ENCODE assay signal across 10 mouse cellular contexts in genomic region chr7:25007609-25008374, GRCm38 (mm10). TPM values are rescaled to one million over a fixed set of nuclear protein-coding genes. Genes with fewer than 3 reads are reported as not detected.
A peak's percentile ranks its signal among the peaks of the same experiment; 100 is the strongest.
DNase-seq lines count a peak whose midpoint lies in the region; ATAC-seq and TF ChIP-seq lines count a peak whose summit lies in the region.
"Had no signal": no experiment of that assay in that cellular context is flagged by ENCODE, and none has a peak within 500 bp of the region (broad histone marks: within the 10 kb centered on the region; RNA-seq: fewer than 3 reads in every experiment).

No protein-coding gene starts in this region.

- H3K9ac ChIP-seq in embryonic facial prominence, embryonic 11.5 days (replicated peaks; ENCODE audit: low read length) = no peak overlapping the region
- H3K9ac ChIP-seq in forebrain, embryonic 16.5 days (replicated peaks; ENCODE audit: low read depth, low read length) = peak overlapping the region; percentile 71
- H3K9ac ChIP-seq in intestine, postnatal 0 days (ENCODE audit: low read depth, low read length) = no peak overlapping the region
- H3K9ac ChIP-seq: heart, embryonic 15.5 days; stomach, embryonic 15.5 days had no signal

- no peak for ATAC-seq in embryonic facial prominence, embryonic 11.5 days (replicated peaks; ENCODE audit: insufficient number of reproducible peaks, low FRiP score, low TSS enrichment, low read depth)
- peak; percentile 29 for ATAC-seq in forebrain, embryonic 16.5 days
- ATAC-seq in intestine, postnatal 0 days = no peak

- WGBS in embryonic facial prominence, embryonic 11.5 days = 19% methylated on average over 8 of the region's 8 CpGs
- 25% methylated on average over 8 of the region's 8 CpGs for WGBS in embryonic facial prominence, embryonic 10.5 days
- WGBS in forebrain, embryonic 16.5 days = 10% methylated on average over 7 of the region's 8 CpGs
- 29% methylated on average over 8 of the region's 8 CpGs for WGBS in intestine, postnatal 0 days
- 54% methylated on average over 8 of the region's 8 CpGs for WGBS in thymus, adult 2 months

- DNase-seq in embryonic facial prominence, embryonic 11.5 days (ENCODE audit: low spot score) = peak; percentile 44
- no peak for DNase-seq in embryonic facial prominence, embryonic 10.5 days (ENCODE audit: low spot score)
- DNase-seq in left cerebral cortex, postnatal 36 days (ENCODE audit: low spot score in 2 of 2) = peak; percentile 71 to 77
- peak; percentile 77 for DNase-seq in right cerebral cortex, postnatal 14 days
- DNase-seq in thymus, adult 2 months = no peak
- no peak for DNase-seq in thymus, postnatal 4 days

- peaks cover 7% of the 10 kb centered on the region for H3K4me1 ChIP-seq in embryonic facial prominence, embryonic 11.5 days (ENCODE audit: control insufficient read depth, insufficient read depth, low read length)
- H3K4me1 ChIP-seq in embryonic facial prominence, embryonic 10.5 days = peaks cover 48% of the 10 kb centered on the region
- H3K4me1 ChIP-seq in forebrain, embryonic 16.5 days (replicated peaks; ENCODE audit: control insufficient read depth, insufficient read depth, low read length) = peaks cover 68% of the 10 kb centered on the region
- no peaks in the 10 kb centered on the region for H3K4me1 ChIP-seq in intestine, postnatal 0 days (replicated peaks; ENCODE audit: control insufficient read depth, insufficient read depth, low read length)
- peaks cover 18% of the 10 kb centered on the region for H3K4me1 ChIP-seq in thymus, adult 2 months (replicated peaks; ENCODE audit: control insufficient read depth, insufficient read depth, low read length)

- no peak for TF ChIP-seq POLR2A in thymus, adult 2 months (IDR thresholded peaks at IDR 0.05; ENCODE audit: control insufficient read depth, extremely low read depth, insufficient read depth, low read length, poor library complexity)

- no peaks in the 10 kb centered on the region; the same call in 1 of the 2 replicates for H3K36me3 ChIP-seq in embryonic facial prominence, embryonic 11.5 days (replicated peaks; ENCODE audit: control insufficient read depth, insufficient read depth, low read depth, low read length)
- peaks cover 7% of the 10 kb centered on the region for H3K36me3 ChIP-seq in embryonic facial prominence, embryonic 10.5 days (replicated peaks)
- peaks cover 2% of the 10 kb centered on the region; the same call in 1 of the 2 replicates for H3K36me3 ChIP-seq in forebrain, embryonic 16.5 days (ENCODE audit: control insufficient read depth, insufficient read depth)
- H3K36me3 ChIP-seq in intestine, postnatal 0 days (ENCODE audit: control insufficient read depth, insufficient read depth) = no peaks in the 10 kb centered on the region; the same call in 1 of the 2 replicates
- H3K36me3 ChIP-seq in thymus, adult 2 months (ENCODE audit: control insufficient read depth, insufficient read depth, low read length) = no peaks in the 10 kb centered on the region
- H3K36me3 ChIP-seq: heart, embryonic 15.5 days; stomach, embryonic 15.5 days had no signal

- no peaks in the 10 kb centered on the region for H3K9me3 ChIP-seq in embryonic facial prominence, embryonic 11.5 days (replicated peaks; ENCODE audit: control insufficient read depth, low read length)
- no peaks in the 10 kb centered on the region for H3K9me3 ChIP-seq in embryonic facial prominence, embryonic 10.5 days
- no peaks in the 10 kb centered on the region for H3K9me3 ChIP-seq in forebrain, embryonic 16.5 days (ENCODE audit: control insufficient read depth, low read length)
- H3K9me3 ChIP-seq in intestine, postnatal 0 days (ENCODE audit: control insufficient read depth) = no peaks in the 10 kb centered on the region
- H3K9me3 ChIP-seq: heart, embryonic 15.5 days; stomach, embryonic 15.5 days had no signal

- intact Hi-C loops in left cerebral cortex, postnatal 36 days (cut with DNase I) = loop anchor here (2.0 kb wide), 1 partner anchor 65 kb away; the partner anchor contains the start of genes Grik5 and Zfp574

- no peak overlapping the region for H3K4me3 ChIP-seq in embryonic facial prominence, embryonic 11.5 days (ENCODE audit: low read depth, low read length)
- H3K4me3 ChIP-seq in embryonic facial prominence, embryonic 10.5 days = no peak overlapping the region
- H3K4me3 ChIP-seq in forebrain, embryonic 16.5 days (replicated peaks; ENCODE audit: low read length) = peak overlapping the region; percentile 36
- no peak overlapping the region for H3K4me3 ChIP-seq in intestine, postnatal 0 days (ENCODE audit: low read depth, low read length)
- H3K4me3 ChIP-seq in thymus, adult 2 months (ENCODE audit: control insufficient read depth, insufficient read depth, low read length) = no peak overlapping the region
- H3K4me3 ChIP-seq: stomach, embryonic 15.5 days had no signal

- H3K27me3 ChIP-seq in embryonic facial prominence, embryonic 11.5 days (ENCODE audit: control insufficient read depth, insufficient read depth, low read length) = peaks cover 66% of the 10 kb centered on the region
- peaks cover 100% of the 10 kb centered on the region for H3K27me3 ChIP-seq in embryonic facial prominence, embryonic 10.5 days (replicated peaks; ENCODE audit: low read depth, poor library complexity, severe bottlenecking)
- H3K27me3 ChIP-seq in forebrain, embryonic 16.5 days (replicated peaks; ENCODE audit: control insufficient read depth, insufficient read depth, low read length) = no peaks in the 10 kb centered on the region
- peaks cover 60% of the 10 kb centered on the region for H3K27me3 ChIP-seq in intestine, postnatal 0 days (replicated peaks; ENCODE audit: control insufficient read depth, insufficient read depth, low read length)
- peaks cover 11% of the 10 kb centered on the region; the same call in 1 of the 2 replicates for H3K27me3 ChIP-seq in thymus, adult 2 months (ENCODE audit: control insufficient read depth, insufficient read depth, low read length)

- no peak for TF ChIP-seq CTCF in intestine, postnatal 0 days (IDR thresholded peaks at IDR 0.05; ENCODE audit: low read depth)
- TF ChIP-seq CTCF in thymus, adult 2 months (IDR thresholded peaks at IDR 0.05; ENCODE audit: borderline replicate concordance, control insufficient read depth, extremely low read depth, insufficient read depth, low read length, poor library complexity) = no peak

- H3K4me2 ChIP-seq in embryonic facial prominence, embryonic 11.5 days (ENCODE audit: low read depth, low read length) = no peak overlapping the region
- peak overlapping the region; percentile 61 for H3K4me2 ChIP-seq in forebrain, embryonic 16.5 days (ENCODE audit: low read length)
- H3K4me2 ChIP-seq in intestine, postnatal 0 days (replicated peaks; ENCODE audit: low read depth) = no peak overlapping the region
- H3K4me2 ChIP-seq: heart, embryonic 15.5 days; stomach, embryonic 15.5 days had no signal

- no peak overlapping the region; the same call in 1 of the 2 replicates for H3K27ac ChIP-seq in embryonic facial prominence, embryonic 11.5 days (replicated peaks; ENCODE audit: low read depth, low read length)
- H3K27ac ChIP-seq in embryonic facial prominence, embryonic 10.5 days (replicated peaks) = no peak overlapping the region
- H3K27ac ChIP-seq in forebrain, embryonic 16.5 days (ENCODE audit: low read length) = peak overlapping the region; percentile 96
- H3K27ac ChIP-seq in intestine, postnatal 0 days (ENCODE audit: low read depth, low read length) = no peak overlapping the region
- H3K27ac ChIP-seq in thymus, adult 2 months (ENCODE audit: control insufficient read depth, insufficient read depth, low read length) = no peak overlapping the region
- H3K27ac ChIP-seq: heart, embryonic 15.5 days; stomach, embryonic 15.5 days had no signal

RNA-seq across cellular contexts. Expression of gene Atp1a3, which starts 2.0 kb away (rescaled TPM):
- 6.8 and 8.5 TPM in 2 replicates for polyA plus RNA-seq in embryonic facial prominence, embryonic 11.5 days (2014; fragmentation: Nextera tagmentation; extraction: Ambion mirVana)
- 4.4 and 5.4 TPM in 2 replicates for polyA plus RNA-seq in embryonic facial prominence, embryonic 10.5 days (2016; fragmentation: Nextera tagmentation; extraction: Ambion mirVana)
- 227 and 278 TPM in 2 replicates for polyA plus RNA-seq in forebrain, embryonic 16.5 days (2015; fragmentation: Nextera tagmentation; extraction: Ambion mirVana)
- total RNA-seq in left cerebral cortex, postnatal 36 days (2021) = 1,000 to 10,000 TPM; 2,106 to 2,179 TPM
- 3.4 and 3.6 TPM in 2 replicates for polyA plus RNA-seq in intestine, postnatal 0 days (2015; fragmentation: Nextera tagmentation; extraction: Ambion mirVana)
- 5.6 and 7.1 TPM in 2 replicates for polyA plus RNA-seq in thymus, adult 2 months (2012; rRNA removed)

RNA-seq across cellular contexts. Expression of gene Rabac1, which starts 35.2 kb away (rescaled TPM):
- 75.9 and 92.5 TPM in 2 replicates for polyA plus RNA-seq in embryonic facial prominence, embryonic 11.5 days (2014; fragmentation: Nextera tagmentation; extraction: Ambion mirVana)
- polyA plus RNA-seq in embryonic facial prominence, embryonic 10.5 days (2016; fragmentation: Nextera tagmentation; extraction: Ambion mirVana) = 69.5 and 76.1 TPM in 2 replicates
- polyA plus RNA-seq in forebrain, embryonic 16.5 days (2015; fragmentation: Nextera tagmentation; extraction: Ambion mirVana) = 200 and 220 TPM in 2 replicates
- 100 to 1,000 TPM; 276 to 329 TPM for total RNA-seq in left cerebral cortex, postnatal 36 days (2021)
- 127 and 129 TPM in 2 replicates for polyA plus RNA-seq in intestine, postnatal 0 days (2015; fragmentation: Nextera tagmentation; extraction: Ambion mirVana)
- 433 and 569 TPM in 2 replicates for polyA plus RNA-seq in thymus, adult 2 months (2012; rRNA removed)

Comparison
In these comparisons a context has a peak if more than half of its experiments do, and no peak if none do; other contexts are left out.
1. DNase-seq: peak in embryonic facial prominence, embryonic 11.5 days (single experiment), left cerebral cortex, postnatal 36 days (2 of 2) and right cerebral cortex, postnatal 14 days (single experiment); none in embryonic facial prominence, embryonic 10.5 days (single experiment), thymus, adult 2 months (single experiment) and thymus, postnatal 4 days (single experiment).
2. RNA of gene Atp1a3, which starts 2.0 kb away (polyA plus RNA-seq): 227 to 278 TPM in forebrain, embryonic 16.5 days; 6.8 to 8.5 TPM in embryonic facial prominence, embryonic 11.5 days, 5.6 to 7.1 TPM in thymus, adult 2 months, 4.4 to 5.4 TPM in embryonic facial prominence, embryonic 10.5 days and 3.4 to 3.6 TPM in intestine, postnatal 0 days; every median in the first group is over 10 times any median in the second.